Mouse (Mus musculus): ENCODE results near the gene Sgo1.
A peak's percentile ranks its signal among the peaks of the same experiment; 100 is the strongest.

Gene Sgo1

GRCm38 (mm10) chr17:53643360-53643759, 45.8 kb downstream of the Sgo1 start:
- DNase-seq: no peak

- no peak for DNase-seq
Observed at GRCm38 (mm10) chr17:53631344-53631743, 57.8 kb downstream of the Sgo1 start.

- peak in 1 of 2 experiments; percentile 7 for DNase-seq
Observed at GRCm38 (mm10) chr17:53628131-53628530, 61.0 kb downstream of the Sgo1 start.

- DNase-seq: peak in 1 of 2 experiments; percentile 11
Observed at GRCm38 (mm10) chr17:53627497-53627896, 61.6 kb downstream of the Sgo1 start.

- DNase-seq: no peak
Observed at GRCm38 (mm10) chr17:53626160-53626559, 63.0 kb downstream of the Sgo1 start.
